Comparison of ENCODE assay signal across 12 mouse cellular contexts in the genomic region with DNA sequence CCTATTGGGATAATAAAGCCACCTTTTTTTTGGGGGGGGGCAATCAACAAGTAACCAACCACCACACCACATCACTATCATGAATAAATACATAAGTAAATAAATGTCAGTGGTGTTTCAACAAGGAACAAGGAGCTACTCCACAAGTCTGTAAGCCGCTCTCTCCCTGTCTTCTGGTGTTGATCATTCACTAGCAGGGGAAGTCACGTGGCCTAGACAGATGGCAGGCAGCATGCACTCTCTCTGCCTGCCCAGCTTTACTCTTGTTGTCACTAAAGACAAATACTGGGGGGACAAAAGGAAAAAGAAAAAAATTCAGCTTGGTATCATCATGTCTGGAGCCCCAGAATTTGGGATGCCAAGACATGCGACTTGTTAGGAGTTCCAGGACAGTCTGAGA. TPM values are rescaled to one million over a fixed set of nuclear protein-coding genes. Genes with fewer than 3 reads are reported as not detected.
DNase-seq lines count a peak whose midpoint lies in the region; ATAC-seq and TF ChIP-seq lines count a peak whose summit lies in the region.
"Had no signal": no experiment of that assay in that cellular context is flagged by ENCODE, and none has a peak within 500 bp of the region (broad histone marks: within the 10 kb centered on the region; RNA-seq: fewer than 3 reads in every experiment).

No protein-coding gene starts in this region.

- peaks cover 36% of the 10 kb centered on the region for H3K4me1 ChIP-seq in hindbrain, embryonic 10.5 days (replicated peaks)
- H3K4me1 ChIP-seq in hindbrain, embryonic 16.5 days (ENCODE audit: control insufficient read depth, insufficient read depth, low read depth, low read length), result peaks cover 7% of the 10 kb centered on the region
- H3K4me1 ChIP-seq in neural tube, embryonic 13.5 days (replicated peaks), result peaks cover 16% of the 10 kb centered on the region

- ATAC-seq in hindbrain, embryonic 16.5 days, result no peak
- no peak for ATAC-seq in neural tube, embryonic 13.5 days (ENCODE audit: low read depth)
- ATAC-seq: intestine, postnatal 0 days had no signal

- no peak overlapping the region for H3K4me2 ChIP-seq in hindbrain, embryonic 16.5 days (ENCODE audit: low read length)
- no peak overlapping the region for H3K4me2 ChIP-seq in neural tube, embryonic 13.5 days
- H3K4me2 ChIP-seq: embryonic facial prominence, embryonic 13.5 days; lung, embryonic 15.5 days had no signal

- peaks cover 7% of the 10 kb centered on the region for H3K27me3 ChIP-seq in hindbrain, embryonic 10.5 days (ENCODE audit: insufficient read depth, poor library complexity, severe bottlenecking)
- no peaks in the 10 kb centered on the region for H3K27me3 ChIP-seq in hindbrain, embryonic 16.5 days (replicated peaks; ENCODE audit: control insufficient read depth, insufficient read depth, low read length)
- H3K27me3 ChIP-seq in neural tube, embryonic 13.5 days, result no peaks in the 10 kb centered on the region

- H3K36me3 ChIP-seq in hindbrain, embryonic 10.5 days, result no peaks in the 10 kb centered on the region
- H3K36me3 ChIP-seq in hindbrain, embryonic 16.5 days (ENCODE audit: control insufficient read depth, insufficient read depth, low read length), result no peaks in the 10 kb centered on the region
- H3K36me3 ChIP-seq in neural tube, embryonic 13.5 days, result no peaks in the 10 kb centered on the region
- H3K36me3 ChIP-seq: embryonic facial prominence, embryonic 13.5 days; limb, embryonic 10.5 days; lung, embryonic 15.5 days had no signal

- no peak overlapping the region for H3K9ac ChIP-seq in hindbrain, embryonic 16.5 days (ENCODE audit: low read depth, low read length)
- H3K9ac ChIP-seq in neural tube, embryonic 13.5 days, result no peak overlapping the region
- H3K9ac ChIP-seq: embryonic facial prominence, embryonic 13.5 days; lung, embryonic 15.5 days had no signal

- intact Hi-C loops in gastrocnemius, adult 2 months (cut with DNase I), result no loop called here

- TF ChIP-seq CTCF in gastrocnemius, adult 2 months (IDR thresholded peaks at IDR 0.05), result no peak

- peak overlapping the region; percentile 50; the same call in 1 of the 2 replicates for H3K27ac ChIP-seq in hindbrain, embryonic 10.5 days
- no peak overlapping the region for H3K27ac ChIP-seq in hindbrain, embryonic 16.5 days (ENCODE audit: low read depth, low read length)
- 0 out of 2 replicates have a peak overlapping the region, but pooled peaks have one; percentile 14 for H3K27ac ChIP-seq in neural tube, embryonic 13.5 days (replicated peaks)
- H3K27ac ChIP-seq in gastrocnemius, adult 2 months, result no peak overlapping the region
- H3K27ac ChIP-seq: embryonic facial prominence, embryonic 13.5 days; limb, embryonic 10.5 days; lung, embryonic 15.5 days had no signal

- no peak for DNase-seq in hindbrain, embryonic 10.5 days (ENCODE audit: low spot score)
- no peak for DNase-seq in neural tube, embryonic 10.5 days (ENCODE audit: extremely low spot score, low spot score)
- peak; percentile 80 to 87 for DNase-seq in cerebellum, postnatal 25 days
- peak; percentile 47 to 50 for DNase-seq in layer of hippocampus, postnatal 36 days
- DNase-seq in gastrocnemius, adult 18-20 months (ENCODE audit: low spot score), result no peak
- no peak for DNase-seq in gastrocnemius, adult 2 months

- no peak overlapping the region for H3K4me3 ChIP-seq in hindbrain, embryonic 10.5 days
- H3K4me3 ChIP-seq in hindbrain, embryonic 16.5 days (ENCODE audit: low read length), result no peak overlapping the region
- no peak overlapping the region for H3K4me3 ChIP-seq in neural tube, embryonic 13.5 days
- H3K4me3 ChIP-seq in gastrocnemius, adult 2 months, result no peak overlapping the region
- H3K4me3 ChIP-seq: embryonic facial prominence, embryonic 13.5 days; limb, embryonic 10.5 days; lung, embryonic 15.5 days had no signal

- WGBS in hindbrain, embryonic 10.5 days, result 67% methylated on average over 3 of the region's 3 CpGs
- 41% methylated on average over 3 of the region's 3 CpGs for WGBS in hindbrain, embryonic 16.5 days
- 57% methylated on average over 3 of the region's 3 CpGs for WGBS in neural tube, embryonic 13.5 days

- H3K9me3 ChIP-seq in hindbrain, embryonic 10.5 days, result no peaks in the 10 kb centered on the region
- H3K9me3 ChIP-seq in hindbrain, embryonic 16.5 days (ENCODE audit: control insufficient read depth, low read length), result no peaks in the 10 kb centered on the region
- H3K9me3 ChIP-seq in neural tube, embryonic 13.5 days, result no peaks in the 10 kb centered on the region
- H3K9me3 ChIP-seq: embryonic facial prominence, embryonic 13.5 days; limb, embryonic 10.5 days; lung, embryonic 15.5 days had no signal

RNA-seq across cellular contexts. Expression of gene Cbfa2t2, which starts 2.9 kb away (rescaled TPM):
- polyA plus RNA-seq in hindbrain, embryonic 10.5 days (2016; fragmentation: Nextera tagmentation; extraction: Ambion mirVana), result 79.1 and 84.9 TPM in 2 replicates
- polyA plus RNA-seq in hindbrain, embryonic 16.5 days (2015; fragmentation: Nextera tagmentation; extraction: Ambion mirVana), result 39.8 and 50.9 TPM in 2 replicates
- 49.4 and 50.8 TPM in 2 replicates for polyA plus RNA-seq in neural tube, embryonic 13.5 days (2015; fragmentation: Nextera tagmentation; extraction: Ambion mirVana)
- total RNA-seq in layer of hippocampus, postnatal 36 days (2021), result 10 to 100 TPM; 49.7 to 57.7 TPM
- total RNA-seq in gastrocnemius, adult 18-20 months (2021), result 10 to 100 TPM; 14.8 to 19.4 TPM
- 10 to 100 TPM; 13.4 to 17.9 TPM for total RNA-seq in gastrocnemius, adult 2 months (2021)

RNA-seq across cellular contexts. Expression of gene Snta1, which starts 25.5 kb away (rescaled TPM):
- polyA plus RNA-seq in hindbrain, embryonic 10.5 days (2016; fragmentation: Nextera tagmentation; extraction: Ambion mirVana), result 5.3 and 7.9 TPM in 2 replicates
- 14.0 and 15.1 TPM in 2 replicates for polyA plus RNA-seq in hindbrain, embryonic 16.5 days (2015; fragmentation: Nextera tagmentation; extraction: Ambion mirVana)
- polyA plus RNA-seq in neural tube, embryonic 13.5 days (2015; fragmentation: Nextera tagmentation; extraction: Ambion mirVana), result 6.6 and 7.7 TPM in 2 replicates
- total RNA-seq in layer of hippocampus, postnatal 36 days (2021), result 10 to 100 TPM; 42.3 to 48.0 TPM
- 100 to 1,000 TPM; 180 to 200 TPM for total RNA-seq in gastrocnemius, adult 18-20 months (2021)
- total RNA-seq in gastrocnemius, adult 2 months (2021), result 100 to 1,000 TPM; 245 to 247 TPM

Comparison
In these comparisons a context has a peak if more than half of its experiments do, and no peak if none do; other contexts are left out.
1. H3K27ac ChIP-seq: peak in hindbrain, embryonic 10.5 days (single experiment) and neural tube, embryonic 13.5 days (single experiment); none in hindbrain, embryonic 16.5 days (single experiment) and gastrocnemius, adult 2 months (single experiment).
2. DNase-seq: peak in cerebellum, postnatal 25 days (2 of 2) and layer of hippocampus, postnatal 36 days (2 of 2); none in hindbrain, embryonic 10.5 days (single experiment), neural tube, embryonic 10.5 days (single experiment), gastrocnemius, adult 18-20 months (single experiment) and gastrocnemius, adult 2 months (single experiment).